Mouse (Mus musculus): ENCODE data around the gene Epha2. TPM values are rescaled to one million over a fixed set of nuclear protein-coding genes. Genes with fewer than 3 reads are reported as not detected.

Gene Epha2
- polyA plus RNA-seq, 1 experiment = 6.4 TPM

DNA sequence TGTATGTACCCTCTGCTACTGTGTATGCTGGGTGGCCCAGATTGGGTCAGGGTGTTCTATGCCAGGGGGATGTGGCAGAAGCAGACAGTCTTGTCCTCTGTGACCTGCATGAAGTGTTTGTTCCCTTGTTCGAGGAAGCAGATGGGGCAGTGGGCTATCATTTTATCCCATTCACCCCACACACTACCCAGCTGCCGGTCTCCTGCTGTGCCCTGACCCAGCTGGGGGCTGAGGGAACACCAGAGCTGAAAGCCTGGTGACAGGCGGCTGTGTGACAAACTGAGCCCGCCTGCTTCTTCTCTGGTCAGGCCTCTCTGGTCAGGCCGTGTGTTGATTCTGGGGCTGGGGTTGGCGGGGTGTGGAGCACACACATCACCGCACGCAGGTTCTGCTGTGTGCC is 5.0 kb downstream of the Epha2 start:
- TF ChIP-seq CTCF (IDR thresholded peaks at IDR 0.05; ENCODE audit: borderline replicate concordance, extremely low read depth, insufficient read depth, insufficient read length) (no peak), POLR2A (IDR thresholded peaks at IDR 0.05; ENCODE audit: borderline replicate concordance, extremely low read depth, insufficient read depth, insufficient read length, poor library complexity, severe bottlenecking) (no peak)
- DNase-seq (ENCODE audit: low read depth) = no peak

DNA sequence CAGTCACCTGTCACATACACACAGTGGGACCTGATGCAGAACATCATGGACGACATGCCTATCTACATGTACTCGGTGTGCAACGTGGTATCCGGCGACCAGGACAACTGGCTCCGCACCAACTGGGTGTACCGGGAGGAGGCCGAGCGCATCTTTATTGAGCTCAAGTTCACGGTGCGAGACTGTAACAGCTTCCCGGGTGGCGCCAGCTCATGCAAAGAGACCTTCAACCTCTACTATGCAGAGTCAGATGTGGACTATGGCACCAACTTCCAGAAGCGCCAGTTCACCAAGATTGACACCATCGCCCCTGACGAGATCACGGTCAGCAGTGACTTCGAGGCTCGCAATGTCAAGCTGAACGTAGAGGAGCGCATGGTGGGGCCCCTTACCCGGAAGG is 7.3 kb downstream of the Epha2 start:
- DNase-seq (ENCODE audit: low read depth) = no peak
- TF ChIP-seq CTCF (IDR thresholded peaks at IDR 0.05; ENCODE audit: borderline replicate concordance, extremely low read depth, insufficient read depth, insufficient read length) (no peak), POLR2A (IDR thresholded peaks at IDR 0.05; ENCODE audit: borderline replicate concordance, extremely low read depth, insufficient read depth, insufficient read length, poor library complexity, severe bottlenecking) (no peak)

DNA sequence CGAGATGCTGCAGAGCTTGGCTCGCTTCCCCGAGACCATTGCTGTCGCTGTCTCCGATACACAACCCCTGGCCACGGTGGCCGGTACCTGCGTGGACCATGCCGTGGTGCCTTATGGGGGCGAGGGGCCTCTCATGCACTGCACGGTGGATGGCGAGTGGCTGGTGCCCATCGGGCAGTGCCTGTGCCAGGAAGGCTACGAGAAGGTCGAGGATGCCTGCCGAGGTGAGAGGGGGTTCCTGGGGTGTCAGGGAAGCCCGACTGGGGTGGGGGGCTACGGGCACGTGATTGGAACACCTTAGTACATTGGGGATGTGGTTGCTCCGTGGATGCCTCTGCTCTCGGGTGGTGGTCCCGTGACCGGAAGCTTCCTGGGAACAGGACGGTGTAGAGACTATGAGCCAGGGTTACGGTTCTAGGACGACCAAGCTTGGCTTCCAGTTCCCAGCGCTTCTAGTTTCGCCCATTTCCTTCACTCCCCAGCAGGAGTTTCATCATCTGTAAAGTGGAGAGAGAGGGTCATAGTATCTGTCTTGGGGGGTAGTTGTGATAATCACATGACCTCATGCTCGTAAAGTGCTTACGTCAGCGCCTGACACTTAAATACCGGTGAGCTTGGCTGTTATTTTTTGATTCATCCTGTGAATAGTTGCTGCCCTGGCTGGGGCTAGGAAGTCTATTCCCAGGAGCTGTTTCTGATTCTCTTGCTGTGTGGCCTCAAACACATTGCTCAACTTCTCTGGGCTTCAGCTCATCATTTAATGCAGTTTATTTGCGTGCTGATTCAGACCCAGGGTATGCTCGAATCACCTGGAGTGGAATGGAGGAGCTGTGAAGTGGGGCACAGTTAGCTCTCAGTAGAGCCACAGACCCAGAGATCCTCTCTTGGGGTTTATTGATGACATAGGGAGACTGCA is 8.1 kb downstream of the Epha2 start:
- no peak for DNase-seq (ENCODE audit: low read depth)
- TF ChIP-seq CTCF (IDR thresholded peaks at IDR 0.05; ENCODE audit: borderline replicate concordance, extremely low read depth, insufficient read depth, insufficient read length) (no peak), POLR2A (IDR thresholded peaks at IDR 0.05; ENCODE audit: borderline replicate concordance, extremely low read depth, insufficient read depth, insufficient read length, poor library complexity, severe bottlenecking) (no peak)

DNA sequence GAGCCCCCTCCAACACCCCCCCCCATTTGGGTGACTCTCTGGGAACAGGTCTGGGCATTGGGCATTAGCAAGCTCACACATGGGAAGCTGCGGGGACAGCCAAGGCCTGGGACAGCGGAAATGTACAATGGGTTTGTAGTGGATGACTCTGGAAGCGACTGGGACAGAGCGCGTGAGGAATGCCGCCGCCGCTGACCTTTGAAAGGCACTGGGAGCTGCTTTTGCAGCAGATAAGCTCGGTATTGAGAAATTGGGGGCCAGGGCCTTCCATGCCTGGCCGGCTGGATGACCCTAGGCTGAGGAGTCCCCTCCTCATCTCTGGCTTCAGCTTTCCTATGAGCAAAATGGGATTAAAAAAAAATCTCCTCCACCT is 8.7 kb downstream of the Epha2 start:
- no peak for DNase-seq (ENCODE audit: low read depth)
- TF ChIP-seq CTCF (IDR thresholded peaks at IDR 0.05; ENCODE audit: borderline replicate concordance, extremely low read depth, insufficient read depth, insufficient read length) (no peak), POLR2A (IDR thresholded peaks at IDR 0.05; ENCODE audit: borderline replicate concordance, extremely low read depth, insufficient read depth, insufficient read length, poor library complexity, severe bottlenecking) (no peak)

DNA sequence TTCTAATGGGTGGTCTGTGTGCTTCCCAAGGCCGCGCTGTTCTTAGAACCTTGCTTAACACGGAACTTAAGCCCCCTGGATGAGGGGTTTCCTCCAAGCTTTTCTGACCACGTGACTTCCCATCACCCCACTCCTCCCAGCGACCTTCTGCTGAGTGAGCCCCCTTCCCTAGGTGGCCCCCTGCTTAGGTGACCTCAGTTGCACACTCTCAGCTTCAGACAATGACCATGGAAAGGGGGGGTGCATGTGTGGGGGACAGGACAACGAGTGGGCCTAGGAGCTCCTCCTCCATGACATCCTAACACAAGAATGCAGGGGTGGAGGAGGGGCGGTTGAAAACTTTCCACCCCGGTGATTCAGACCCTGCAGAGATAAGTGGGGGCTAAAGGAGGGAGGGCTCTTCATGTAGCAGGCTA is 9.2 kb downstream of the Epha2 start:
- TF ChIP-seq POLR2A (IDR thresholded peaks at IDR 0.05; ENCODE audit: borderline replicate concordance, extremely low read depth, insufficient read depth, insufficient read length, poor library complexity, severe bottlenecking) (no peak), CTCF (IDR thresholded peaks at IDR 0.05; ENCODE audit: borderline replicate concordance, extremely low read depth, insufficient read depth, insufficient read length) (no peak)
- DNase-seq (ENCODE audit: low read depth) = peak; percentile 67

DNA sequence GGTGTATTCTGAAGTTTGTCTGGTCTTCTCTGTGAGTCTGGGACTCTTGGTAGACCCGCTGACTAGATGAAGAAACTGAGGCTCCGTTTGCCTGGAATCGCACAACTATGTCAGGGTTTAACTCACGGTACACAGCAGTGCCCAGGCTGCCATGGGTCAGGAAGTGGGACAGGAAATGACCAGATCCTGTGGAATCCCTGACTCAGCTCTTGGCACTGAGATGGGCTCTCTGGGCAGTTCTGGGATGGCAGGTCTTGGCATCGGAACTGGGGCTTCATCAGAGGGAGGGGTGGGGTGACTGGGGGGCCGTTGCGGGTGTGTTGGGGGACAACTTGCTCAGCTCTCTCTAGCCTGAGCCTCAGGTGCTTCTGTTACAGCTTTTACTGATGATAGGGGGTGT is 10.0 kb downstream of the Epha2 start:
- DNase-seq (ENCODE audit: low read depth) = no peak
- no peak for TF ChIP-seq CTCF (IDR thresholded peaks at IDR 0.05; ENCODE audit: borderline replicate concordance, extremely low read depth, insufficient read depth, insufficient read length)
- no peak for TF ChIP-seq POLR2A (IDR thresholded peaks at IDR 0.05; ENCODE audit: borderline replicate concordance, extremely low read depth, insufficient read depth, insufficient read length, poor library complexity, severe bottlenecking)

DNA sequence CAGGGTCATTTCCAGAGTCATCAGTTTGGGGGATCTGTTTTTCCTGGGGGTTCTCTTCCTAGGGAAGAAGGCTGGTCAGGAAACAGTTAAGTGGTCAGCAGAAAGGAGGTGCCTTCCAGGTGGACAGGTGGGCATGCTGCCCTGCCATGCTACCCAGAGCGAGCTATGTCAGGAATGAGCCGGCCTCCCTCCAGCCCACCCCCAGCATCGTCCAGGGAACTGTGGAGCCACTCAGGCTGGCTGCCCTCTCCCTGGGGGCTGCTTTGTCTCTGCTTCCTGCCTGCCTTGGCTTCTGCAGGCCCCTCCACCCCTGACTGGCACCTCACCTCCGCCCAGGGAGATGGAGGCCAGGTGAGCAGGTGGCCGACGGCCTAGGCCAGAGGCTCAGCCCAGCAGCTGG is 10.5 kb downstream of the Epha2 start:
- no peak for DNase-seq (ENCODE audit: low read depth)
- TF ChIP-seq CTCF (IDR thresholded peaks at IDR 0.05; ENCODE audit: borderline replicate concordance, extremely low read depth, insufficient read depth, insufficient read length) (no peak), POLR2A (IDR thresholded peaks at IDR 0.05; ENCODE audit: borderline replicate concordance, extremely low read depth, insufficient read depth, insufficient read length, poor library complexity, severe bottlenecking) (no peak)

DNA sequence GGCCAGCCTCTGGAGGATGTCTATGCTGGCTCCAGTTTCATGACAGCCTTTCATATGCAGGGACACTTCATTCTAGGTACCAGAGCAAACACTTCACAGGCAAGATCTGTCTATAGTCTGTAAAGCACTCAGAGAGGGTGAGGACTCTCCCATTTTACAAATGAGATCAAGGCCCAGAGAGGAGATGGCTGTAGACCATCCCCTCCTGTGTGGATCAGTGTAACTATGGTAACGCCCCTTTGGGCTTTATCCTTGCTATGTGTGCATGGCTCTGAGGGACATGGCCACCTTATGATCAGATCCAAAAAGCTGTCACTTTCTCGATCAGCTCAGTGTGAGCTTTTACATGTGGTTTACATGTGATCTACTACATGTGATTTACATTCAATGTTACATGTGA is 10.9 kb downstream of the Epha2 start:
- DNase-seq (ENCODE audit: low read depth) = no peak
- TF ChIP-seq POLR2A (IDR thresholded peaks at IDR 0.05; ENCODE audit: borderline replicate concordance, extremely low read depth, insufficient read depth, insufficient read length, poor library complexity, severe bottlenecking) (no peak), CTCF (IDR thresholded peaks at IDR 0.05; ENCODE audit: borderline replicate concordance, extremely low read depth, insufficient read depth, insufficient read length) (no peak)

DNA sequence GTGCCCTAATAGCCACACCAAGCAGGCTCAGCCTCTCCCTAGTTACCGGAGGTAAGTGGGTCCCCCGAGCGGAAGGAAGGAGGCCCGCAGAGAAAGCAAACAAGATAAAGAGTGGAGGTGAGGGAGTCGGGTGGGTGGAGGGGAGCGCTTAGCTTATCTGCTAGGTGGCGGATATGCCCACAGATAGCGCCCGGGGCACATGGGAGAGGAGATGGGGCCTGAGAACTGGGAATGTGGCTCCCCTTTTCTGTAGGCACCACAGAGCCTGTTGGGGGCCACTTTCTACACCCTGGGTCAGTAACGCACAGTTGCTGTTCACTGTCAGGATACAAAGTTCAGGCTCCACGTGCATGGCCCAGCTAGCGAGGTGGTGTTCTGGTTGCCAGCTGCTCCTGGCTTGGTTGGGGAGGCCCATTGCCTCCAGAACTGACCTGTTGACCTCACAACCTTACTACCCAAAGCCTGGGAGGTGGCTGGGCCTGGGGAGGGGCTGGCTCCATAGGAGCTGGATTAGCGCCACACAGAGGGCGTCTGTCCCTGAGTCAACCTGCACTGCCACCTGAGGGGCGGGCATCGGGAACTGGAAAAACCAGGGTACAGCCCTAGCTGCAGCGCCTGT is 11.6 kb downstream of the Epha2 start:
- TF ChIP-seq CTCF (IDR thresholded peaks at IDR 0.05; ENCODE audit: borderline replicate concordance, extremely low read depth, insufficient read depth, insufficient read length) (no peak), POLR2A (IDR thresholded peaks at IDR 0.05; ENCODE audit: borderline replicate concordance, extremely low read depth, insufficient read depth, insufficient read length, poor library complexity, severe bottlenecking) (no peak)
- no peak for DNase-seq (ENCODE audit: low read depth)

DNA sequence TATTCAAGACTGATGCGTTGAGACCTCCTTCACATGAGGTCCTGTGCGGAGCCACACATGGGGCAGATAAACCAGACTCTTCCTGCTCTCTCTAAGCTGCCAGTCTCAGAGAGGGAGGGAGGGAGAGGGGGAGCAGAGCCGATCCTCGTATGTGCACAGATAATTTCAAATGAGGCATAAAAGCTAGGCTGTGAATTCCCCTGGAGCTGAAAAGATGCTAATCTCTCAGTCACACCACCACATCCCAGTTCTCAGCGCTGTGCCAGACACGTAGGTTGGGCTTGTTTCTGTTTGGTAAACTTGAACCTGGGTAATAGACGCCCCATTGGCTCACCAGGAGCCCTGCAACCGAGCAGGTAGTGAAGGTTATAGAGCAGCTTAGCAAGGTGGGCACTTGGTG is 12.4 kb downstream of the Epha2 start:
- peak; percentile 43 for DNase-seq (ENCODE audit: low read depth)
- TF ChIP-seq POLR2A (IDR thresholded peaks at IDR 0.05; ENCODE audit: borderline replicate concordance, extremely low read depth, insufficient read depth, insufficient read length, poor library complexity, severe bottlenecking) (no peak), CTCF (IDR thresholded peaks at IDR 0.05; ENCODE audit: borderline replicate concordance, extremely low read depth, insufficient read depth, insufficient read length) (no peak)

DNA sequence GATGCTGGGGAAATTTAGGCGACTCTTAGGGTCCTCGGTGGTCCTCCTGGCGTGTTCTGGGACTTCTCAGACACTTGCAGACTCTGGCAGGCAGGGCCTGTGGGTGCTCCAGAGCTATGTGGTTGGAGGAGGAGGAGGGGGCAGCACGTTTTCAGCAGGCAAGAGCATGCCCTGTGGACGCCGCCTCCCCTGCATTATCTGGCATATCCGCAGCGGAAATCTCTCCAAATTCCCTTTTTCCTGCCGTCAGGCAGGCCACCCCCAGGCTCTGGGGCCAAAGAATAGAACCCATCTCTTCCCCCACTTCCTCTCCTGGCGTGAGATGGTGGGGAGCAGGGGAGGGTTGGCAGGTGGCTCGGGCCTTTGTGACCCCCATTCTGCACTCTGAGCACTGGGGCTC is 12.9 kb downstream of the Epha2 start:
- no peak for TF ChIP-seq CTCF (IDR thresholded peaks at IDR 0.05; ENCODE audit: borderline replicate concordance, extremely low read depth, insufficient read depth, insufficient read length)
- no peak for TF ChIP-seq POLR2A (IDR thresholded peaks at IDR 0.05; ENCODE audit: borderline replicate concordance, extremely low read depth, insufficient read depth, insufficient read length, poor library complexity, severe bottlenecking)
- DNase-seq (ENCODE audit: low read depth) = no peak

DNA sequence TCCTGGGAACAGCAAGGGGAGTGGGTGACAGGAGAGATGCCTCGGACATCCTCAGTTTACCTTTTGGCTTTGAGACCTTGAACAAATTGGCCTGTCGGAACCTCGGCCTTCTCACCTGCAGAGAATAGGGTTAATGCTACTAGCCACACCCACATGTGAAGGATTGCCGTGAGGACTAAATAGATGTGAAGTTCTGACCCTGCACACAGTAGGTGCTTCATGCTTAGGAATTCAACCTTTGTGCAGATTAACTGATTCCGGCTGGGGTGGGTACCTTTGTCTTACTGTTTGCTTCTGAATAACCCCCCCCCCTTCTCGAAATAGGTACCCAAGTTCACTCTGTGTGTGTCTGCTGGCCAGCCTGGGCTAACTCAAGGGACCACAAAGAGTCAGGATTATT is 13.7 kb downstream of the Epha2 start:
- DNase-seq (ENCODE audit: low read depth) = no peak
- TF ChIP-seq POLR2A (IDR thresholded peaks at IDR 0.05; ENCODE audit: borderline replicate concordance, extremely low read depth, insufficient read depth, insufficient read length, poor library complexity, severe bottlenecking) = no peak
- no peak for TF ChIP-seq CTCF (IDR thresholded peaks at IDR 0.05; ENCODE audit: borderline replicate concordance, extremely low read depth, insufficient read depth, insufficient read length)

All from brain, embryonic 14.5 days (tissue).